Mouse (Mus musculus): ENCODE measurements around the gene Dcdc2b. TPM values are rescaled to one million over a fixed set of nuclear protein-coding genes. Genes with fewer than 3 reads are reported as not detected.

Dcdc2b gene
- total RNA-seq, 1 experiment: 0.71 TPM

DNA sequence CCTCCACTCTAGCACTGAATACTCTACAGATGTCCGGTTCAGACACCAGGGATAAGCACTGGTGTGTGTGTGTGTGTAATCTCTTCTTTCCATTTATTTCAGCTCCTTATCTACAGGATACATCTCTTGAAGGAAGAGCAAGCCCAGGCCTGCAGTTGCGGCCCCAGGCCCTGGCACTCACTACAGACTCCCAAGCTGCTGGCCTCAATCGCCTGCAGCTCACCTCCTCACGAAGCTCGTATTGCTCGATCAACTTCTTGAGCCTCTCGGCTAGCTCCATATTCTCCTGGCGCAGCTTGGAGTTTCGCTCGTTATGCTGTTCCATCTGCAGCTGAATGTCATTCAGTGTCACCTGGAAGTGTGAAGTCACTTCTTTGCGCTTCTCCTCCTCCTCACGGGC is 17.8 kb upstream of the Dcdc2b start:
- DNase-seq (ENCODE audit: low read depth, low spot score): no peak
- no peak for TF ChIP-seq ZC3H11A (IDR thresholded peaks at IDR 0.05; ENCODE audit: borderline replicate concordance, low read depth, low read length)
- TF ChIP-seq HCFC1 (IDR thresholded peaks at IDR 0.05; ENCODE audit: borderline replicate concordance, insufficient read depth, low read length): no peak
- no peak for TF ChIP-seq ZNF384 (IDR thresholded peaks at IDR 0.05; ENCODE audit: low read depth, low read length)
- TF ChIP-seq CHD2 (IDR thresholded peaks at IDR 0.05; ENCODE audit: low read depth, low read length): no peak
- TF ChIP-seq MAFK (IDR thresholded peaks at IDR 0.05; ENCODE audit: insufficient read depth, low read depth, low read length): no peak
- H3K9ac ChIP-seq (ENCODE audit: insufficient read depth, low read depth, low read length, poor library complexity, severe bottlenecking): no peak overlapping the region
- H3K27ac ChIP-seq (ENCODE audit: insufficient read depth, low read depth, low read length, poor library complexity, severe bottlenecking): no peak overlapping the region
- no peak overlapping the region for H3K4me3 ChIP-seq (ENCODE audit: insufficient read depth in 1 of 2, low read depth in 1 of 2, low read length in 2 of 2, poor library complexity in 1 of 2, severe bottlenecking in 1 of 2)
- peaks cover 74% of the 10 kb centered on the region for H3K36me3 ChIP-seq (ENCODE audit: control insufficient read depth, insufficient read depth, low read length, poor library complexity, severe bottlenecking)
- no peaks in the 10 kb centered on the region for H3K9me3 ChIP-seq (ENCODE audit: control insufficient read depth, insufficient read depth, low read depth, low read length)
- in situ Hi-C loops (cut with MboI; ENCODE audit: low sequenced_read_pairs in 2 of 2, unreplicated experiment in 2 of 2): no loop called here
- H3K4me1 ChIP-seq (ENCODE audit: control insufficient read depth in 2 of 2, insufficient read depth in 2 of 2, low read length in 2 of 2, poor library complexity in 1 of 2): no peaks in the 10 kb centered on the region

DNA sequence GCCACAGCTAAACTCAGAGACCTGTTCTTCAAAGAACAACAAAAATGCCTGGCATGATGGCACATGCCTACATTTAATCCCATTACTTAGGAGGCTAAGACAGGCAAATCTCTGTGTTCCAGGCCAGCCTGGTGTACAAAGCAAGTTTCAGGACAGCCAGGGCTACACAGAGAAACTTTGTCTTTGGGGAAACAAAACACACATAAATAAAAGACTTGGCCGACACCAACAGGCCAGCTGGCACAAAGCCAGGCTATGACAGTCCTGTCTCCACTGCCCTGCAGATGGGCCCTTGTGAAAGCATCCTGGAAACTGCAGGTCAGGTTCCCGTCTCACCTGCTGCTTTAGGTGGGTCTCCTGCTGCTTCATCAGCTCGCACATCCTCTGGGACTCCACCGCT is 16.9 kb upstream of the Dcdc2b start:
- in situ Hi-C loops (cut with MboI; ENCODE audit: low sequenced_read_pairs in 2 of 2, unreplicated experiment in 2 of 2): no loop called here

DNA sequence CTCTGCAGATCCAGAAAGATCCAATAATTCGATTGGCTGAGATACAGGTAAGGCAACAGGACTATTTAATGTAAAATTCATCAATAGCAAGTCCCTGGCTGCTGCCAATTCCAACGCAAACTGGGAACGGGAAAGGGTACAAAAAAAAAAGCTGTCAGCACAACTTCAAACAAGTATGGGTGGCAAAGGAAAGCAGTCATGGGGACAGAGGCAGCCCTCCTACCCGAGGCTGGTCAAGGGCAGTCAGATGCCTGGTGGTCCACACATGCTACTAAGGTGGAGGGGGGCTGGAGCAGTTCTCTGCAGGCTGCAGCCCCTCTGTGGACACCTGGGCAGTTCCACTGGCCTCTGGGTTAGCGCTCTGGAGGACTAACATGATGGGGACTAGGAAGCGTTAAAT is 12.0 kb upstream of the Dcdc2b start:
- H3K4me1 ChIP-seq (ENCODE audit: control insufficient read depth in 2 of 2, insufficient read depth in 2 of 2, low read length in 2 of 2, poor library complexity in 1 of 2): peaks cover 0 to 7% of the 10 kb centered on the region in 2 experiments; a peak in 1 of 4 replicates
- no peak overlapping the region for H3K27ac ChIP-seq (ENCODE audit: insufficient read depth, low read depth, low read length, poor library complexity, severe bottlenecking)
- H3K9me3 ChIP-seq (ENCODE audit: control insufficient read depth, insufficient read depth, low read depth, low read length): no peaks in the 10 kb centered on the region
- DNase-seq (ENCODE audit: low read depth, low spot score): no peak
- no peak for TF ChIP-seq ZNF384 (IDR thresholded peaks at IDR 0.05; ENCODE audit: low read depth, low read length)
- no peak for TF ChIP-seq ZC3H11A (IDR thresholded peaks at IDR 0.05; ENCODE audit: borderline replicate concordance, low read depth, low read length)
- TF ChIP-seq CHD2 (IDR thresholded peaks at IDR 0.05; ENCODE audit: low read depth, low read length): no peak
- TF ChIP-seq MAFK (IDR thresholded peaks at IDR 0.05; ENCODE audit: insufficient read depth, low read depth, low read length): no peak
- no peak for TF ChIP-seq HCFC1 (IDR thresholded peaks at IDR 0.05; ENCODE audit: borderline replicate concordance, insufficient read depth, low read length)
- no peak overlapping the region for H3K4me3 ChIP-seq (ENCODE audit: insufficient read depth in 1 of 2, low read depth in 1 of 2, low read length in 2 of 2, poor library complexity in 1 of 2, severe bottlenecking in 1 of 2)
- in situ Hi-C loops (cut with MboI; ENCODE audit: low sequenced_read_pairs in 2 of 2, unreplicated experiment in 2 of 2): no loop called here
- H3K9ac ChIP-seq (ENCODE audit: insufficient read depth, low read depth, low read length, poor library complexity, severe bottlenecking): no peak overlapping the region
- H3K36me3 ChIP-seq (ENCODE audit: control insufficient read depth, insufficient read depth, low read length, poor library complexity, severe bottlenecking): peaks cover 42% of the 10 kb centered on the region

More for the DNA sequence above, 16.9 kb upstream of the Dcdc2b start:
- peaks cover 76% of the 10 kb centered on the region for H3K36me3 ChIP-seq (ENCODE audit: control insufficient read depth, insufficient read depth, low read length, poor library complexity, severe bottlenecking)
- no peaks in the 10 kb centered on the region for H3K9me3 ChIP-seq (ENCODE audit: control insufficient read depth, insufficient read depth, low read depth, low read length)
- no peaks in the 10 kb centered on the region for H3K4me1 ChIP-seq (ENCODE audit: control insufficient read depth in 2 of 2, insufficient read depth in 2 of 2, low read length in 2 of 2, poor library complexity in 1 of 2)
- H3K27ac ChIP-seq (ENCODE audit: insufficient read depth, low read depth, low read length, poor library complexity, severe bottlenecking): no peak overlapping the region
- H3K9ac ChIP-seq (ENCODE audit: insufficient read depth, low read depth, low read length, poor library complexity, severe bottlenecking): no peak overlapping the region
- H3K4me3 ChIP-seq (ENCODE audit: insufficient read depth in 1 of 2, low read depth in 1 of 2, low read length in 2 of 2, poor library complexity in 1 of 2, severe bottlenecking in 1 of 2): no peak overlapping the region
- DNase-seq (ENCODE audit: low read depth, low spot score): no peak
- TF ChIP-seq CHD2 (IDR thresholded peaks at IDR 0.05; ENCODE audit: low read depth, low read length) (no peak), MAFK (IDR thresholded peaks at IDR 0.05; ENCODE audit: insufficient read depth, low read depth, low read length) (no peak), ZC3H11A (IDR thresholded peaks at IDR 0.05; ENCODE audit: borderline replicate concordance, low read depth, low read length) (no peak), HCFC1 (IDR thresholded peaks at IDR 0.05; ENCODE audit: borderline replicate concordance, insufficient read depth, low read length) (no peak), ZNF384 (IDR thresholded peaks at IDR 0.05; ENCODE audit: low read depth, low read length) (no peak)

DNA sequence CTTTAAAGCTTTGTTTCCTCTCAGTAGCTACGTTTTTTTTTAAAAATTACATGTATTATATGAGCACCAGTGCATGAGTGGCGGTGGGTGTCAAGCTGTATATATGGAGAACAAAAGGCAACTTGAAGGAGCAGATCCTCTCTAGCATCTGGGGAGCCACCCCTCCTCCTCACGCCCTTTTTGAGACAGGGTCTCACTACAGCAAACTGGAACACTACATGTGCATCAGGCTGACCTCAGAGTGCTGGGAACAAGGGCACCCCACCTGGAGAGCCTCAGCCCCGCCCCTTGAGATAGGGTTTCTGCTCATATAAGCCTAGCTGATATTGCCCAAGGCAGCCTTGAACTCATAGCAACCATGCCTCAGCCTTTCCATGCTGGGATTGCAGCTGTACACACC is 11.4 kb upstream of the Dcdc2b start:
- in situ Hi-C loops (cut with MboI; ENCODE audit: low sequenced_read_pairs in 2 of 2, unreplicated experiment in 2 of 2): no loop called here
- no peak overlapping the region for H3K27ac ChIP-seq (ENCODE audit: insufficient read depth, low read depth, low read length, poor library complexity, severe bottlenecking)
- H3K36me3 ChIP-seq (ENCODE audit: control insufficient read depth, insufficient read depth, low read length, poor library complexity, severe bottlenecking): peaks cover 38% of the 10 kb centered on the region
- no peak for DNase-seq (ENCODE audit: low read depth, low spot score)
- TF ChIP-seq ZC3H11A (IDR thresholded peaks at IDR 0.05; ENCODE audit: borderline replicate concordance, low read depth, low read length): no peak
- no peak for TF ChIP-seq ZNF384 (IDR thresholded peaks at IDR 0.05; ENCODE audit: low read depth, low read length)
- TF ChIP-seq MAFK (IDR thresholded peaks at IDR 0.05; ENCODE audit: insufficient read depth, low read depth, low read length): no peak
- TF ChIP-seq CHD2 (IDR thresholded peaks at IDR 0.05; ENCODE audit: low read depth, low read length): no peak
- TF ChIP-seq HCFC1 (IDR thresholded peaks at IDR 0.05; ENCODE audit: borderline replicate concordance, insufficient read depth, low read length): no peak
- H3K4me1 ChIP-seq (ENCODE audit: control insufficient read depth in 2 of 2, insufficient read depth in 2 of 2, low read length in 2 of 2, poor library complexity in 1 of 2): peaks cover 0 to 7% of the 10 kb centered on the region in 2 experiments; a peak in 1 of 4 replicates
- no peak overlapping the region for H3K4me3 ChIP-seq (ENCODE audit: insufficient read depth in 1 of 2, low read depth in 1 of 2, low read length in 2 of 2, poor library complexity in 1 of 2, severe bottlenecking in 1 of 2)
- H3K9me3 ChIP-seq (ENCODE audit: control insufficient read depth, insufficient read depth, low read depth, low read length): no peaks in the 10 kb centered on the region
- H3K9ac ChIP-seq (ENCODE audit: insufficient read depth, low read depth, low read length, poor library complexity, severe bottlenecking): no peak overlapping the region

DNA sequence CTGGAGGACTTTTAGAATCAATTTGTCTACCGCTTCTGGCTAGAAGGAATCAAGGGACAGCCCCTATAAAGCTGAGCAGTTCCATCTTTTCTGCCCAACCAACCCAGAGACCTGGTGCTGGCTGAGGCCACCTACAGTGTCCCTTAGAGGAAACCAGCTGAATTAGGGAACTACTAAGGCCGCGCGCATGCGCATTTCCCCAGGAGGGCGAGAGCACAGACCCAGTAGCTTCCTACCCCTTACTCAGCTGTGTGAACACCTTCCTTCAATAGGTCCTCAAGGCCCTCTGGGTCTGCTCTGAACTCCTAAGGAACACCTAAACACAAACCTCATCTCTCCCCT is 10.9 kb upstream of the Dcdc2b start:
- peaks cover 33% of the 10 kb centered on the region for H3K36me3 ChIP-seq (ENCODE audit: control insufficient read depth, insufficient read depth, low read length, poor library complexity, severe bottlenecking)
- H3K9me3 ChIP-seq (ENCODE audit: control insufficient read depth, insufficient read depth, low read depth, low read length): no peaks in the 10 kb centered on the region
- peaks cover 0 to 7% of the 10 kb centered on the region in 2 experiments; a peak in 1 of 4 replicates for H3K4me1 ChIP-seq (ENCODE audit: control insufficient read depth in 2 of 2, insufficient read depth in 2 of 2, low read length in 2 of 2, poor library complexity in 1 of 2)
- no peak overlapping the region for H3K27ac ChIP-seq (ENCODE audit: insufficient read depth, low read depth, low read length, poor library complexity, severe bottlenecking)
- H3K9ac ChIP-seq (ENCODE audit: insufficient read depth, low read depth, low read length, poor library complexity, severe bottlenecking): no peak overlapping the region
- TF ChIP-seq CHD2 (IDR thresholded peaks at IDR 0.05; ENCODE audit: low read depth, low read length): no peak
- no peak for TF ChIP-seq ZC3H11A (IDR thresholded peaks at IDR 0.05; ENCODE audit: borderline replicate concordance, low read depth, low read length)
- no peak for TF ChIP-seq HCFC1 (IDR thresholded peaks at IDR 0.05; ENCODE audit: borderline replicate concordance, insufficient read depth, low read length)
- TF ChIP-seq ZNF384 (IDR thresholded peaks at IDR 0.05; ENCODE audit: low read depth, low read length): no peak
- TF ChIP-seq MAFK (IDR thresholded peaks at IDR 0.05; ENCODE audit: insufficient read depth, low read depth, low read length): no peak
- in situ Hi-C loops (cut with MboI; ENCODE audit: low sequenced_read_pairs in 2 of 2, unreplicated experiment in 2 of 2): no loop called here
- no peak overlapping the region for H3K4me3 ChIP-seq (ENCODE audit: insufficient read depth in 1 of 2, low read depth in 1 of 2, low read length in 2 of 2, poor library complexity in 1 of 2, severe bottlenecking in 1 of 2)
- DNase-seq (ENCODE audit: low read depth, low spot score): no peak
